Mouse (Mus musculus): Measurements from ENCODE around the gene Olfr316.

GRCm38 (mm10) chr11:58784182-58784581 lies 31.6 kb downstream of the Olfr316 start:
- TF ChIP-seq CTCF (IDR thresholded peaks at IDR 0.05; ENCODE audit: control insufficient read depth, insufficient read depth, insufficient read length) (no peak), CEBPB (IDR thresholded peaks at IDR 0.05; ENCODE audit: low read depth) (no peak)
